Mouse (Mus musculus): ENCODE results near the gene Lpin2. TPM values are rescaled to one million over a fixed set of nuclear protein-coding genes. Genes with fewer than 3 reads are reported as not detected.

Gene Lpin2
- polyA plus RNA-seq, 1 experiment = 30.2 TPM

DNA sequence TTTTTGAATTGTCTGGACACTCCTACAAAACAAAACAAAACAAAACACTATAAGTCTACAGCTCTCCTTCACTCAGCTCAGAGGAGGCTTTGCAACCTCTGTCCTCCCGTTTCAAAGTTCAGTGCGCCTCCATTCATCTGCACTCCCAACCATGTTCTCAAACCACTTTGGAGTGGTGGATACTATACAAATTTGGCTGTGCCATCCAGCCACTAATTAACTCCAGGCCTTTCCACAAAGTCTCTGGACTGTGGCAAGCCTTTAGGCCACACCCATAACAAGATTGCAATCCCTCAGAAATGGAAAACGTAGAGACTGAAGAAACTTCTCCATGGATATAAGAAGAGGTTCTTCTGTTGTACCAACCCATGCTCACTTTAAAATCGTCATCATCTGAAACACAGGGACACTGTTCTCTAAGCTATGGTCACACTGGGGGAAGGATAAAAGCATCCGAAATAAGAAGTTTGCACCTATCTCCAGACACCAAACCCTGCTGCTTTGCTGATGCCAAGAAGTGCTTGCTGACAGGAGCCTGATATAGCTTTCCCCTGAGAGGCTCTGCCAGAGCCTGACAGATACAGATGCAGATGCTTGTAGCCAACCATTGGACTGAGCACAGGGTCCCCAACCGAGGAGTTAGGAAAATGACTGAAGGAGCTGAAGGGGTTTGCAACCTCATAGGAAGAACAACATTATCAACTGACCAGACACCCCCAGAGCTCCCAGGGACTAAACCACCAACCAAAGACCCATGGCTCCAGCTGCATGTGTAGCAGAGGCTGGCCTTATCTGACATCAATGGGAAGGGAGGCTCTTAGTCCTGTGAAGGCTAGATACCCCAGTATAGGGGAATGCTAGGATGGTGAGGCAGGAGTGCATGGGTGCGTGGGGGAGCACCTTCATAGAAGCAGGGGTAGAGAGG is 108.4 kb downstream of the Lpin2 start:
- DNase-seq = no peak
- Histone ChIP-seq H3K4me3 (replicated peaks; ENCODE audit: insufficient read depth, low read depth, low read length) (no peak overlapping the region), H3K4me1 (ENCODE audit: control insufficient read depth, insufficient read depth, low read length) (no peaks in the 10 kb centered on the region), H3K27me3 (ENCODE audit: control insufficient read depth, insufficient read depth, low read length) (no peaks in the 10 kb centered on the region), H3K27ac (ENCODE audit: insufficient read depth, low read length) (no peak overlapping the region)
- WGBS = 82% methylated on average over 7 of the region's 7 CpGs
- no peak for TF ChIP-seq POLR2A (IDR thresholded peaks at IDR 0.05; ENCODE audit: borderline replicate concordance, insufficient read depth, low read length)
- TF ChIP-seq CTCF (IDR thresholded peaks at IDR 0.05; ENCODE audit: borderline replicate concordance, insufficient read depth, low read depth, low read length) = no peak

DNA sequence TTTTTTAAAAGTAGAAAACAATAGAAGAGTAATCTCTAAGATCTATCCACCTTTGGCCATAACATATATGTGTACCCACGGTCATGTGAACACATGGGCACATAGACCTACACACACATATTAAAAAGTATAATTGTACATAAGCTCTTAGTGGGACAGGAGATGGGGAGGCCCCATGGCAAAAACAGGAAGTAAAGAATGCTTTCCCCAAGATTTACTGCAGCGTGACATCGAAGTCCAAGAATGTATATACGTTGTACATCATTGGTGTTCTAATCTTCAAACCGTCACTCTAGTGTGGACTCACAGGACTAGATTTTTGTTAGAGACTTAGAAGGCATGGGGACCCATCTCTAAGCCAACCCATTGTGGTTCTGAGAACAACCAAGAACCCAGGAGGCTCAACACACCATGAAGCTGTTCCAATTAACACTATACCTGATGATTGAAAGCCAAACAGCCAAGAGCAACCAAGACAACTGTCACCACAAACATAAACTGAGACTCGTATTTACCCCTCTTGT is 109.6 kb downstream of the Lpin2 start:
- Histone ChIP-seq H3K4me3 (replicated peaks; ENCODE audit: insufficient read depth, low read depth, low read length) (no peak overlapping the region), H3K27me3 (ENCODE audit: control insufficient read depth, insufficient read depth, low read length) (no peaks in the 10 kb centered on the region), H3K4me1 (ENCODE audit: control insufficient read depth, insufficient read depth, low read length) (no peaks in the 10 kb centered on the region), H3K27ac (ENCODE audit: insufficient read depth, low read length) (no peak overlapping the region)
- WGBS = 96% methylated on average over 6 of the region's 6 CpGs
- no peak for DNase-seq
- TF ChIP-seq POLR2A (IDR thresholded peaks at IDR 0.05; ENCODE audit: borderline replicate concordance, insufficient read depth, low read length) = no peak
- no peak for TF ChIP-seq CTCF (IDR thresholded peaks at IDR 0.05; ENCODE audit: borderline replicate concordance, insufficient read depth, low read depth, low read length)

DNA sequence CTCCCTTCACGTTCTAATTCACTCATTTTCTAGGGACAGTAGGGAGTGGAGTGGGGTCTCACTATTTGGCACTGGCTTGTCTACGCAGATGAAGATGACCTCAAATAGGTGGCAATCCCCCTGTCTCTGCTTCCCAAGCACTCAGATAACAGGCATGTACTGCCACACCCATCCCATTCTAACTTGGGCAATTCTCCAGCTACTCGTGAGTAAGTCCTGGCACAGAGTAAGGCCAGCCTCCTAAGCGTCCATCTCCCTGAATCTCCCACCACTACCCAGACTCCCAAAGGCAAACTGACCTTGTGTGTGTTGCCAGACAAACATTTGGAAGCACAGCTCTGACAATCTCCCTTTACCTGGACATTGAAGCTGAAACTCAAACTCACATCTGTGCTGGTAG is 110.5 kb downstream of the Lpin2 start:
- WGBS = 45% methylated on average over 4 of the region's 4 CpGs
- Histone ChIP-seq H3K4me3 (replicated peaks; ENCODE audit: insufficient read depth, low read depth, low read length) (no peak overlapping the region), H3K27me3 (ENCODE audit: control insufficient read depth, insufficient read depth, low read length) (no peaks in the 10 kb centered on the region), H3K4me1 (ENCODE audit: control insufficient read depth, insufficient read depth, low read length) (no peaks in the 10 kb centered on the region), H3K27ac (ENCODE audit: insufficient read depth, low read length) (no peak overlapping the region)
- TF ChIP-seq POLR2A (IDR thresholded peaks at IDR 0.05; ENCODE audit: borderline replicate concordance, insufficient read depth, low read length) (no peak), CTCF (IDR thresholded peaks at IDR 0.05; ENCODE audit: borderline replicate concordance, insufficient read depth, low read depth, low read length) (no peak)
- DNase-seq = no peak

DNA sequence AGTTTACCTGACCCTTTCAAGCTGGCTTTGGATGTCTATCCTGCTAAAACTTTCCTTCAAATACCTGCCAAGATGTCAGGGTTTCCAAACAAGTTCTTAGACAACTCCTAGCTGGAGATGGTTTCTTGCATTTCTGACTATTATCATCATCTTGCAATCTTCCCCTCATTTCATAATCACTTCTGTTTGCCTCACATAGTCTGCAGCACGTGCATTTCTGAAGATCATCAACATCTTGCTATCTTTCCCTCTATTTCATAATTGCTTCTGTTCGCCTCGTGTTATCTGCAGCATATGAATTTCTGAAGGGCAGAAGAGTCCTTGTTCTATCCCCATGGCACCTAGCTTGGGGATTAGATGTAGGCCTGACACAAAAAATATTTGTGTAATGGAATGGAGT is 112.2 kb downstream of the Lpin2 start:
- no peak for TF ChIP-seq CTCF (IDR thresholded peaks at IDR 0.05; ENCODE audit: borderline replicate concordance, insufficient read depth, low read depth, low read length)
- no peak for TF ChIP-seq POLR2A (IDR thresholded peaks at IDR 0.05; ENCODE audit: borderline replicate concordance, insufficient read depth, low read length)
- no peak for DNase-seq
- H3K27ac ChIP-seq (ENCODE audit: insufficient read depth, low read length) = no peak overlapping the region
- no peaks in the 10 kb centered on the region for H3K27me3 ChIP-seq (ENCODE audit: control insufficient read depth, insufficient read depth, low read length)
- WGBS = 89% methylated on average over 3 of the region's 3 CpGs
- no peaks in the 10 kb centered on the region for H3K4me1 ChIP-seq (ENCODE audit: control insufficient read depth, insufficient read depth, low read length)
- H3K4me3 ChIP-seq (replicated peaks; ENCODE audit: insufficient read depth, low read depth, low read length) = no peak overlapping the region

Other genes with a start within 250 kb of the Lpin2 start
- gene Myom1, start 179.9 kb upstream of the Lpin2 start, polyA plus RNA-seq (2012; rRNA removed) = 1.6 and 2.4 TPM in 2 replicates
- gene Myl12a, start 179.7 kb upstream of the Lpin2 start, polyA plus RNA-seq (2012; rRNA removed) = 47.4 and 47.9 TPM in 2 replicates
- 3.7 and 4.5 TPM in 2 replicates for gene Emilin2, start 129.4 kb downstream of the Lpin2 start, polyA plus RNA-seq (2012; rRNA removed)